Mouse (Mus musculus) layer of hippocampus, postnatal 25 days (tissue): ENCODE results near the gene Col6a1. TPM values are rescaled to one million over a fixed set of nuclear protein-coding genes. Genes with fewer than 3 reads are reported as not detected.

Source experiments
- DNase-seq, 2 experiments: peaks; one replicate each; pipeline ENCODE4 v3.0.0; 2022; ENCODE audit warnings: mixed read lengths in 2 of 2, low spot score in 1 of 2; ENCODE audit errors: extremely low spot score in 1 of 2
- total RNA-seq, 2 experiments: library from RNA; stranded (reverse); gene quantifications; 2 replicates each; pipeline ENCODE4 v1.2.3; 2021

Col6a1 gene
- total RNA-seq, 2 experiments from 2014 or later: 16.6 to 19.7 TPM

- DNase-seq: no peak
Observed at GRCm38 (mm10) chr10:76726866-76727265, 898 bp upstream of the Col6a1 start.

GRCm38 (mm10) chr10:76725097-76725496, 871 bp downstream of the Col6a1 start:
- DNase-seq: no peak

GRCm38 (mm10) chr10:76724231-76724736, 1.7 kb downstream of the Col6a1 start:
- no peak for DNase-seq

- DNase-seq: no peak
Observed at GRCm38 (mm10) chr10:76722751-76723450, 3.1 kb downstream of the Col6a1 start.

GRCm38 (mm10) chr10:76721746-76722145, 4.2 kb downstream of the Col6a1 start:
- no peak for DNase-seq

- DNase-seq: no peak
Observed at GRCm38 (mm10) chr10:76721216-76721615, 4.8 kb downstream of the Col6a1 start.

- no peak for DNase-seq
Observed at GRCm38 (mm10) chr10:76717631-76718030, 8.3 kb downstream of the Col6a1 start.

GRCm38 (mm10) chr10:76717026-76717425, 8.9 kb downstream of the Col6a1 start:
- no peak for DNase-seq

GRCm38 (mm10) chr10:76714303-76714702, 11.7 kb downstream of the Col6a1 start:
- DNase-seq: no peak

GRCm38 (mm10) chr10:76712500-76712899, 13.5 kb downstream of the Col6a1 start:
- DNase-seq: no peak

GRCm38 (mm10) chr10:76711331-76711730, 14.6 kb downstream of the Col6a1 start:
- DNase-seq: no peak

GRCm38 (mm10) chr10:76708465-76708864, 17.5 kb downstream of the Col6a1 start:
- DNase-seq: no peak

GRCm38 (mm10) chr10:76707584-76707983, 18.4 kb downstream of the Col6a1 start:
- no peak for DNase-seq

- DNase-seq: no peak
Observed at GRCm38 (mm10) chr10:76707001-76707400, 19.0 kb downstream of the Col6a1 start.

GRCm38 (mm10) chr10:76704358-76704757, 21.6 kb downstream of the Col6a1 start:
- DNase-seq: no peak

- DNase-seq: no peak
Observed at GRCm38 (mm10) chr10:76701446-76701845, 24.5 kb downstream of the Col6a1 start.

- no peak for DNase-seq
Observed at GRCm38 (mm10) chr10:76699816-76700215, 26.2 kb downstream of the Col6a1 start.

- DNase-seq: no peak
Observed at GRCm38 (mm10) chr10:76695283-76695885, 30.6 kb downstream of the Col6a1 start.

- DNase-seq: no peak
Observed at GRCm38 (mm10) chr10:76694765-76695164, 31.2 kb downstream of the Col6a1 start.

GRCm38 (mm10) chr10:76693446-76693845, 32.5 kb downstream of the Col6a1 start:
- no peak for DNase-seq

- no peak for DNase-seq
Observed at GRCm38 (mm10) chr10:76685451-76686017, 40.4 kb downstream of the Col6a1 start.

GRCm38 (mm10) chr10:76683977-76684376, 42.0 kb downstream of the Col6a1 start:
- DNase-seq: no peak
